Mouse (Mus musculus): Measurements from ENCODE around the gene Adra2c. TPM values are rescaled to one million over a fixed set of nuclear protein-coding genes. Genes with fewer than 3 reads are reported as not detected.

The Adra2c gene
- 0.09 TPM in 1 of 2 replicates, not detected in the other for polyA plus RNA-seq (2016; fragmentation: Nextera tagmentation; extraction: Ambion mirVana)

- 39% methylated on average over 3 of the region's 3 CpGs for WGBS
- Histone ChIP-seq H3K27me3 (peaks cover 91% of the 10 kb centered on the region), H3K4me3 (replicated peaks) (peak within 1 kb of the TSS; percentile 52), H3K9me3 (no peaks in the 10 kb centered on the region), H3K36me3 (no peaks in the 10 kb centered on the region), H3K4me1 (replicated peaks) (peaks cover 23% of the 10 kb centered on the region), H3K9ac (replicated peaks) (peak within 1 kb of the TSS; percentile 40; the same call in 1 of the 2 replicates), H3K4me2 (peak within 1 kb of the TSS; percentile 92), H3K27ac (no peak within 1 kb of the TSS)
- ATAC-seq (ENCODE audit: insufficient number of reproducible peaks, insufficient read depth, low FRiP score, low TSS enrichment, low read depth) = no peak
These were observed at the start of gene Adra2c for GRCm38 (mm10) chr5:35278019-35278418. Gene Adra2c (plus strand): TSS chr5:35278319.

GRCm38 (mm10) chr5:35233142-35233541 lies 45.0 kb upstream of the Adra2c start:
- Histone ChIP-seq H3K9ac (replicated peaks) (no peak overlapping the region), H3K27ac (no peak overlapping the region), H3K36me3 (no peaks in the 10 kb centered on the region), H3K9me3 (no peaks in the 10 kb centered on the region), H3K4me1 (replicated peaks) (no peaks in the 10 kb centered on the region), H3K4me2 (no peak overlapping the region), H3K27me3 (no peaks in the 10 kb centered on the region), H3K4me3 (replicated peaks) (no peak overlapping the region)
- ATAC-seq (ENCODE audit: insufficient number of reproducible peaks, insufficient read depth, low FRiP score, low TSS enrichment, low read depth) = no peak
- WGBS = 60% methylated on average over 4 of the region's 4 CpGs

- Histone ChIP-seq H3K4me2 (no peak overlapping the region), H3K9me3 (no peaks in the 10 kb centered on the region; the same call in 1 of the 2 replicates), H3K27me3 (no peaks in the 10 kb centered on the region), H3K4me3 (replicated peaks) (no peak overlapping the region), H3K36me3 (no peaks in the 10 kb centered on the region), H3K4me1 (replicated peaks) (no peaks in the 10 kb centered on the region), H3K9ac (replicated peaks) (no peak overlapping the region), H3K27ac (no peak overlapping the region)
- 83% methylated on average over 4 of the region's 4 CpGs for WGBS
- no peak for ATAC-seq (ENCODE audit: insufficient number of reproducible peaks, insufficient read depth, low FRiP score, low TSS enrichment, low read depth)
These were observed 40.4 kb upstream of the Adra2c start for GRCm38 (mm10) chr5:35237757-35238156.

DNA sequence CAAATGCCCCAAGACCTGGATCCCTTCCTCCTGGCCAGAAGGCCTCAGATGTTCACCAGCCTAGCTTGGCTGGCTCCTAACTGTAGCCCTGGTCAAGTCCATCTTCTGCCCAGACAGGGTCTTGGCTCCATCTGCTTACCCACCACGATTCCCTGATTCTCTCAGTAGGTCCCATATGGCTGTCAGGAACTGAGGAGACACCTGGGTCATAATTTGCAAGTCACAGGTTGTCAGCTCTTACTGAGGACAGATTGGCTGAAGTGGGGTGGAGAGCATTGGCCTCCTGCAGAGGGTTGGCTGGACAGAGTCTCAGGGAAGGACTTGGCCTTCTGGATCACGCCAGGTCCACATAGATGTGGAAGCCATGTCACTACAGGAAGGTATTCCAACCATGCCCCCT lies 39.5 kb upstream of the Adra2c start:
- no peak overlapping the region for H3K9ac ChIP-seq (replicated peaks)
- no peak for ATAC-seq (ENCODE audit: insufficient number of reproducible peaks, insufficient read depth, low FRiP score, low TSS enrichment, low read depth)

DNA sequence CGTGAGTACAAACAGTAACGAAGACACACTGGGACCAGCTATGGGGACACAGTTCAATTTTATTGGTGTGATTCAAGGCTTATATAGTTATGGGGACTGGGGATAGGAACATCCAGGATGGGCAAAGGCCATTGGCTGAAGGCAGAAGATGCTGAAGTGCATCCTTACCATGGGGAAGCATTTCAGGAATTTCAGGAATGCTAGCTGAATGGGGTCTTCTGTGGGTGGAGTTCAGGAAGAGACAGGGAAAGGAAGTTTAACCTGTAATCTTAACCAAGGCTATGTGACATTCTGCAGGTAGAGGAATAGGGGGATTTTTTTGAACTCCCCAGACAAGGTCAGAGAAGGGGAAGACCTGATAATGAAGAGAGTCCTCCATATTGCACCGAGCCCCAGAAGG lies 36.6 kb upstream of the Adra2c start:
- Histone ChIP-seq H3K9me3 (no peaks in the 10 kb centered on the region; the same call in 1 of the 2 replicates), H3K4me1 (replicated peaks) (no peaks in the 10 kb centered on the region; the same call in 1 of the 2 replicates), H3K27me3 (peaks cover 4% of the 10 kb centered on the region; the same call in 1 of the 2 replicates), H3K4me2 (no peak overlapping the region), H3K9ac (replicated peaks) (no peak overlapping the region), H3K36me3 (no peaks in the 10 kb centered on the region), H3K4me3 (replicated peaks) (no peak overlapping the region), H3K27ac (no peak overlapping the region)
- 49% methylated on average over 3 of the region's 3 CpGs for WGBS
- ATAC-seq (ENCODE audit: insufficient number of reproducible peaks, insufficient read depth, low FRiP score, low TSS enrichment, low read depth) = no peak

More for the DNA sequence above, 39.5 kb upstream of the Adra2c start:
- Histone ChIP-seq H3K27me3 (no peaks in the 10 kb centered on the region), H3K9me3 (no peaks in the 10 kb centered on the region; the same call in 1 of the 2 replicates), H3K4me3 (replicated peaks) (no peak overlapping the region), H3K27ac (no peak overlapping the region), H3K36me3 (no peaks in the 10 kb centered on the region), H3K4me1 (replicated peaks) (no peaks in the 10 kb centered on the region), H3K4me2 (no peak overlapping the region)
- 75% methylated on average over 2 of the region's 2 CpGs for WGBS

DNA sequence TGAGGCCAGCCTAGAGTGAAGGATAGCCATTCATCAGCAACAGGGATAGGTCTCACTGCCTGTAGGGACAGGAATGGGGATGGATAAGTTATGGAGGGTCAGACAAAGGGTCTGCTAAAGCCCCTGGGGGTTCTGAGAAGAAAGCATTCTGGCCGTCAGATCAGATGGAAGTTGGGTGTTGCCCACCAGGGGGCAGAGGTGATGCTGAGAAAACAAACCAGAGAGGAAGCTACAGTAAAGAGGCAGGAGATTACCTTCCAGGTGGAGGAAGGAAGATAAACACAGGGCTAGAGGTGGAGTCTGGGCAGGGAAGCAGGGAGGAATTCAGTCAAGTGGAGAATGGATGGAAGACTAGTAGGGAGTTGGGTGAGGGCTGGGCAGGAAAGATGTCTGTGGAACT lies 33.9 kb upstream of the Adra2c start:
- Histone ChIP-seq H3K9me3 (no peaks in the 10 kb centered on the region; the same call in 1 of the 2 replicates), H3K9ac (replicated peaks) (no peak overlapping the region), H3K4me2 (no peak overlapping the region), H3K4me3 (replicated peaks) (no peak overlapping the region), H3K36me3 (no peaks in the 10 kb centered on the region), H3K27ac (no peak overlapping the region), H3K4me1 (replicated peaks) (no peaks in the 10 kb centered on the region; the same call in 1 of the 2 replicates), H3K27me3 (peaks cover 4% of the 10 kb centered on the region; the same call in 1 of the 2 replicates)
- WGBS = 5% methylated on average over 1 of the region's 1 CpGs
- no peak for ATAC-seq (ENCODE audit: insufficient number of reproducible peaks, insufficient read depth, low FRiP score, low TSS enrichment, low read depth)

DNA sequence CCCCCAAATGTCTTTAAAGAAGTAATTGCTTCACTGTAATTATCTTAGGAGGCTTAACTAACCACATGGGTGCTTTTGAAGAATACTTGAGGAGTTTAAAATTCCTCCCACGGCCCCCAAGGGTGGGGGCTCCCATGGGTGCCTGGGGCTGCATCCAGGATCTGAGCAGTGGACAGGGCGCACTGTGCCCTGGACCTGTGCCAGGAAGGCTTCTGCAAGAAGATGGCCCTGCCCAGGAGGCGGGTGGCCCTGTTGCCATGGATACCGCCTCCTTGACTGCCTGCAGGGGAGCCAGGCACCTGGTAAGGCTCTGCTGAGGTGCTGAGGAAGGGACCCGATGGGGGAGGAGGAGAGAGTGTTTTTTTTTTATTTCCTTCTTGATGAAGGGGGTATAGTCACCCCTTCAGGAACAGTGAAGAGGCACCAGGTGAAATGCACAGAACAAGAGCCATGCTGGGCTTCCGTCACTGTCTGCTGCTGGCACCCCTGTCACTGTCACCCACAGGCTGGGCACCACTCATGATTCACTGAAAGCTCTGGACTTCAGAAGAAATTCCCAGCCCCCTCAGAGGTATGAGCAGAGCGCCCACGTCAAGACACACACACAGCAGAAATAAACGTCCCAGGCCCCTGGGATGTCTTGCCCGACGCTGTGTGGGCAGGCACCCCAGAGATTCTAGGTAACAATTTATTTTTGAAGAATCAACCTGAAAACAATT lies 32.4 kb upstream of the Adra2c start:
- Histone ChIP-seq H3K36me3 (no peaks in the 10 kb centered on the region), H3K27me3 (peaks cover 4% of the 10 kb centered on the region; the same call in 1 of the 2 replicates)

GRCm38 (mm10) chr5:35254964-35255716 lies 23.0 kb upstream of the Adra2c start:
- no peak overlapping the region for H3K4me3 ChIP-seq (replicated peaks)
- no peak overlapping the region for H3K27ac ChIP-seq
- H3K4me1 ChIP-seq (replicated peaks) = no peaks in the 10 kb centered on the region
- H3K27me3 ChIP-seq = no peaks in the 10 kb centered on the region
- no peak overlapping the region for H3K9ac ChIP-seq (replicated peaks)
- no peaks in the 10 kb centered on the region for H3K36me3 ChIP-seq
- H3K9me3 ChIP-seq = no peaks in the 10 kb centered on the region
- no peak for ATAC-seq (ENCODE audit: insufficient number of reproducible peaks, insufficient read depth, low FRiP score, low TSS enrichment, low read depth)
- WGBS = 62% methylated on average over 5 of the region's 5 CpGs
- no peak overlapping the region for H3K4me2 ChIP-seq

More for the DNA sequence above, 32.4 kb upstream of the Adra2c start:
- H3K4me1 ChIP-seq (replicated peaks) = no peaks in the 10 kb centered on the region; the same call in 1 of the 2 replicates
- WGBS = 50% methylated on average over 11 of the region's 11 CpGs
- no peaks in the 10 kb centered on the region; the same call in 1 of the 2 replicates for H3K9me3 ChIP-seq
- H3K4me2 ChIP-seq = no peak overlapping the region
- H3K9ac ChIP-seq (replicated peaks) = no peak overlapping the region
- H3K4me3 ChIP-seq (replicated peaks) = no peak overlapping the region
- ATAC-seq (ENCODE audit: insufficient number of reproducible peaks, insufficient read depth, low FRiP score, low TSS enrichment, low read depth) = no peak
- H3K27ac ChIP-seq = no peak overlapping the region

- WGBS = 50% methylated on average over 4 of the region's 4 CpGs
- Histone ChIP-seq H3K27me3 (peaks cover 37% of the 10 kb centered on the region), H3K36me3 (no peaks in the 10 kb centered on the region), H3K4me3 (replicated peaks) (no peak overlapping the region), H3K4me1 (replicated peaks) (no peaks in the 10 kb centered on the region), H3K27ac (no peak overlapping the region), H3K9me3 (no peaks in the 10 kb centered on the region), H3K9ac (replicated peaks) (no peak overlapping the region), H3K4me2 (no peak overlapping the region)
- no peak for ATAC-seq (ENCODE audit: insufficient number of reproducible peaks, insufficient read depth, low FRiP score, low TSS enrichment, low read depth)
These were observed 14.4 kb upstream of the Adra2c start for GRCm38 (mm10) chr5:35263716-35264115.

DNA sequence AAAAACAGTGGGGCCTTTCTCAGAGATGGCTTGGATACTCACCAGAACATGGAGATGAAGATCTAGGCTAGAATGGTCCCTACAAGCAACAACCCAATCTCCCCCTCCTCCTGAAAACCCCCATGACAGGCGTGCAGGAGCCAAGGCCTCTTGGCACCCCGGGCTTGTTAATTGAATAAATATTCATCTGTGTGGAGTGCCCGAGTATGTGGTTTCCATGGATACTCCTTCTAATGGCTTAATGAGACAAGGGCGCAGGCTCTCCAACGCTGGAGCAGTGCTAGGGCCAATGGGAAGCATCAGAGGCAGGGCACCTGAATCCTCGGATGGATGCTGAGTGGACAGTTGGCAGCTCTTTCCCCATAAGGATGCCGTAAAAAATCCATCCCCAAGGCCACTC lies 10.6 kb upstream of the Adra2c start:
- no peaks in the 10 kb centered on the region for H3K4me1 ChIP-seq (replicated peaks)
- H3K27ac ChIP-seq = no peak overlapping the region
- WGBS = 61% methylated on average over 7 of the region's 7 CpGs
- H3K4me2 ChIP-seq = no peak overlapping the region
- no peak overlapping the region for H3K4me3 ChIP-seq (replicated peaks)
- H3K36me3 ChIP-seq = no peaks in the 10 kb centered on the region
- ATAC-seq (ENCODE audit: insufficient number of reproducible peaks, insufficient read depth, low FRiP score, low TSS enrichment, low read depth) = no peak
- peaks cover 36% of the 10 kb centered on the region for H3K27me3 ChIP-seq
- H3K9ac ChIP-seq (replicated peaks) = no peak overlapping the region
- no peaks in the 10 kb centered on the region for H3K9me3 ChIP-seq

GRCm38 (mm10) chr5:35275356-35275755 lies 2.8 kb upstream of the Adra2c start:
- no peak overlapping the region for H3K27ac ChIP-seq
- H3K27me3 ChIP-seq = peaks cover 65% of the 10 kb centered on the region
- H3K4me1 ChIP-seq (replicated peaks) = peaks cover 17% of the 10 kb centered on the region
- no peak overlapping the region for H3K9ac ChIP-seq (replicated peaks)
- WGBS = 74% methylated on average over 11 of the region's 11 CpGs
- H3K4me2 ChIP-seq = no peak overlapping the region
- H3K9me3 ChIP-seq = no peaks in the 10 kb centered on the region
- ATAC-seq (ENCODE audit: insufficient number of reproducible peaks, insufficient read depth, low FRiP score, low TSS enrichment, low read depth) = no peak
- H3K4me3 ChIP-seq (replicated peaks) = no peak overlapping the region
- no peaks in the 10 kb centered on the region for H3K36me3 ChIP-seq

Data from limb, embryonic 12.5 days (tissue).